Mouse (Mus musculus): Measurements from ENCODE around the gene Dynlt1c. TPM values are rescaled to one million over a fixed set of nuclear protein-coding genes. Genes with fewer than 3 reads are reported as not detected.
"Not testable (repeated sequence)": the region's sequence is repeated elsewhere in the genome, so short reads cannot be mapped to it uniquely, and the experiment has no call there.

Dynlt1c gene
- total RNA-seq, 2 experiments from 2014 or later, result 20.5 TPM

GRCm38 (mm10) chr17:6646841-6647240 is 45.4 kb downstream of the Dynlt1c start:
- intact Hi-C loops (cut with DNase I); DNase-seq (ENCODE audit: low spot score in 2 of 2): not testable (repeated sequence)

GRCm38 (mm10) chr17:6647452-6647851 is 46.0 kb downstream of the Dynlt1c start:
- intact Hi-C loops (cut with DNase I); DNase-seq (ENCODE audit: low spot score in 2 of 2): not testable (repeated sequence)

DNA sequence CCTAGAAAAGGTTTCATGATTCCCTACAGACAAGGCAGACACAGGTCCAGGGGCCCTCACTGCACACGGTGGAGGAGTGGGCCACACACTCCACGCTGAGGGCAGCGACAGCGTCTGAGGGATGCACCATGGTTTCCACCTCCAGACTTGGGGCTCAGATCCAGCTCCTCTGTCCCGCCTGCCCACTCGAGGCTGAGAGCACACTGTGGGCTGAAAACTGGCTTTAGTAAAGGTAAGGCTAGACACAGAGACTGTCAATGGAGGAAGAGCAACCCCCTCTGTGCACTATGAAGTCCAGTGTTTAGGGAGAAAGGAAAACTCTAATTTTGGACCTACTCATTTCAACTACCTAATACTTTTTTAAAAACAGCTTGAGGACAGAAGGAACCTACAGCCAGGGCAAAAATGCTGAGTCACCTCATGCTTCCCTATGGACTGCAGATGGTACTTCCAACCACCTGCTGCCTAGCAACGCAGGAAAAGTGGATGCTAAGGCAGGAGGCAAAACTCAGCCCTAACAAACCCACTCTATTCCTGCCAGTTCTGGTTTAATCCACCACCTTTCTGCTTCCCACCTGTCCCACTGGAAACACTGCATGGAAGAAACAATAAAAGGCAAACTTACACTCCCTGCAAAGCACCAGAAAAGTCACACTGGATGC is 49.6 kb downstream of the Dynlt1c start:
- intact Hi-C loops (cut with DNase I), result not testable (repeated sequence)
- DNase-seq (ENCODE audit: low spot score in 2 of 2), result peak in 1 of 2 experiments; percentile 80

DNA sequence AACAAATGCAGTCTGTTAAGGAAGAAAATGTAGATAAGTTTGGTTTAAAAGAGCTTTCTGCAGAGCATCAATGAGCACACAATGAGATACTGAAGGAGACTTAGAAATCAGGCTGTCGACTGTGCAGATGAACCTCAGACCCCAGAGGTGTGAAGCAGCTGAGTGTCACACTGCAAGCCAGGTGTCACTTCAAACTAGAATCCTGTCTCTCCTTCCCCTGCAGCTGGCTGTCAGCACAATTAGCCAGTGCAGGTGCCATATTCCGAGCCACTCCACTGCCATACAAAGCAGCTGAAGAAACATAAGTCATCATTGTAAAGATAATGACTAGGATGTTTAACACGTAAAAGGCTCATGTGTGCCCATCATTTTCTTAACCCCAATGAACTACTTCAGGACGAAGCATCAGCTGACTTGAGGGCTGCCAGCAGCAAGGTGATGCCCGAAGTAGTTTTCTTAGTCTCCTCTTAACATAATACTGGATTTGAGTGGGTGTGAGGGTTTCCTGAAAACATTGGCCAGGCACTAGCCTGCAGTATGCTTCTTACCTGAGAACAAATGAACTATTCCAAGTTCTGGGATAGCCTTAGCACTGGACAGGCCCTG is 52.0 kb downstream of the Dynlt1c start:
- intact Hi-C loops (cut with DNase I); DNase-seq (ENCODE audit: low spot score in 2 of 2): not testable (repeated sequence)

DNA sequence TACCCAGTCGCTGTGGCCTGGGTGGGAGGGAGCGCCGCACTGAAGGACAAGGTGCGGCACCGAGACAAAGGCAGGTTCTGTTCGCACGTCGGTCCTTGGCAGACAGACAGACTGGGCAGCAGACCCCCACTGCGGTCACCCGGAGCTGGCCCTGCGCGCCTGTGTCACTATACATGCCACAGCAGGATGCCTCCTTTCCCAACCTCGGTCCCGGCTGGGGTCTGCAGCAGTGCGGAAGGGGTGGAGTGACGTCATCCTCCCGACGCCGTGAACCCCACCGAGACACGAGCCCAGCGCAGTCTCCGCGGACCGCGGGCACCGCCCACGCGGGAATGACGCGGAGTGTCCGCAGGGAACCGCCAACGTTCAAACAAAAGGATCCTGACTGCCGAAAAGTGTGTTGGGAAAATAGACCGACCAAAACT is 53.6 kb downstream of the Dynlt1c start:
- intact Hi-C loops (cut with DNase I), result not testable (repeated sequence)
- DNase-seq (ENCODE audit: low spot score in 2 of 2), result peak; percentile 69 to 75

GRCm38 (mm10) chr17:6655567-6656281 is 54.3 kb downstream of the Dynlt1c start, which contains the start of gene Dynlt1f:
TSS of gene Dynlt1f (minus strand) at chr17:6655900.
- intact Hi-C loops (cut with DNase I), result not testable (repeated sequence)
- peak; percentile 62 to 64 for DNase-seq (ENCODE audit: low spot score in 2 of 2)

- intact Hi-C loops (cut with DNase I); DNase-seq (ENCODE audit: low spot score in 2 of 2): not testable (repeated sequence)
These were observed 55.0 kb downstream of the Dynlt1c start for GRCm38 (mm10) chr17:6656471-6656870.

GRCm38 (mm10) chr17:6658801-6659200 is 57.3 kb downstream of the Dynlt1c start, which contains the start of gene Sytl3:
TSS of gene Sytl3 (plus strand) at chr17:6659093.
- intact Hi-C loops (cut with DNase I); DNase-seq (ENCODE audit: low spot score in 2 of 2): not testable (repeated sequence)

Other genes starting within 250 kb of the Dynlt1c start
- 10 to 100 TPM; 59.2 to 67.9 TPM for gene Dynlt1b, start 171.6 kb upstream of the Dynlt1c start, total RNA-seq (2021)
- 10 to 100 TPM; 37.0 to 42.8 TPM for gene Dynlt1f, start 54.2 kb downstream of the Dynlt1c start, total RNA-seq (2021)
- gene Sytl3, start 57.4 kb downstream of the Dynlt1c start, total RNA-seq (2021), result under 1 TPM in 1 of 2 experiments, not detected in 1; 0.85 TPM
- gene Ezr, start 181.1 kb downstream of the Dynlt1c start, total RNA-seq (2021), result 10 to 100 TPM; 44.7 to 55.6 TPM